Comparison of ENCODE assay signal across 12 mouse cellular contexts in genomic region chr11:115179881-115180280, GRCm38 (mm10). TPM values are rescaled to one million over a fixed set of nuclear protein-coding genes. Genes with fewer than 3 reads are reported as not detected.
DNase-seq lines count a peak whose midpoint lies in the region; ATAC-seq lines count a peak whose summit lies in the region.
"Had no signal": no experiment of that assay in that cellular context is flagged by ENCODE, and none has a peak within 500 bp of the region (broad histone marks: within the 10 kb centered on the region; RNA-seq: fewer than 3 reads in every experiment).

No protein-coding gene starts in this region.

- 0 out of 2 replicates have a peak, but pooled peaks cover 5% of the 10 kb centered on the region for H3K27me3 ChIP-seq in hindbrain, embryonic 13.5 days
- H3K27me3 ChIP-seq in hindbrain, embryonic 11.5 days (ENCODE audit: control insufficient read depth, insufficient read depth, low read length): no peaks in the 10 kb centered on the region; the same call in 1 of the 2 replicates
- H3K27me3 ChIP-seq in midbrain, embryonic 15.5 days (replicated peaks): 0 out of 2 replicates have a peak, but pooled peaks cover 2% of the 10 kb centered on the region
- no peaks in the 10 kb centered on the region for H3K27me3 ChIP-seq in midbrain, embryonic 11.5 days (ENCODE audit: control insufficient read depth, insufficient read depth, low read length)
- no peaks in the 10 kb centered on the region; the same call in 1 of the 2 replicates for H3K27me3 ChIP-seq in neural tube, embryonic 15.5 days (replicated peaks)
- H3K27me3 ChIP-seq: lung, embryonic 15.5 days; neural tube, embryonic 12.5 days had no signal

- H3K9ac ChIP-seq in hindbrain, embryonic 13.5 days: no peak overlapping the region
- H3K9ac ChIP-seq in hindbrain, embryonic 11.5 days (ENCODE audit: low read depth, low read length): no peak overlapping the region
- no peak overlapping the region for H3K9ac ChIP-seq in midbrain, embryonic 15.5 days
- H3K9ac ChIP-seq in midbrain, embryonic 11.5 days (ENCODE audit: low read length): no peak overlapping the region
- no peak overlapping the region for H3K9ac ChIP-seq in neural tube, embryonic 15.5 days (replicated peaks)
- H3K9ac ChIP-seq: heart, embryonic 15.5 days; lung, embryonic 15.5 days; neural tube, embryonic 12.5 days had no signal

- peak overlapping the region; percentile 60 for H3K27ac ChIP-seq in hindbrain, embryonic 13.5 days
- no peak overlapping the region for H3K27ac ChIP-seq in hindbrain, embryonic 11.5 days (ENCODE audit: low read depth, low read length)
- H3K27ac ChIP-seq in midbrain, embryonic 15.5 days: 0 out of 2 replicates have a peak overlapping the region, but pooled peaks have one; percentile 34
- H3K27ac ChIP-seq in midbrain, embryonic 11.5 days (ENCODE audit: low read depth, low read length): no peak overlapping the region
- H3K27ac ChIP-seq in neural tube, embryonic 15.5 days (replicated peaks): peak overlapping the region; percentile 37; the same call in 1 of the 2 replicates
- H3K27ac ChIP-seq: heart, embryonic 15.5 days; lung, embryonic 15.5 days; neural tube, embryonic 12.5 days had no signal

- no peak overlapping the region for H3K4me2 ChIP-seq in hindbrain, embryonic 13.5 days
- no peak overlapping the region for H3K4me2 ChIP-seq in hindbrain, embryonic 11.5 days (replicated peaks; ENCODE audit: low read depth, low read length)
- no peak overlapping the region for H3K4me2 ChIP-seq in midbrain, embryonic 15.5 days
- H3K4me2 ChIP-seq in midbrain, embryonic 11.5 days: no peak overlapping the region
- H3K4me2 ChIP-seq in neural tube, embryonic 15.5 days: no peak overlapping the region
- H3K4me2 ChIP-seq: heart, embryonic 15.5 days; lung, embryonic 15.5 days; neural tube, embryonic 12.5 days had no signal

- H3K4me3 ChIP-seq in hindbrain, embryonic 13.5 days: no peak overlapping the region
- H3K4me3 ChIP-seq in hindbrain, embryonic 11.5 days (ENCODE audit: low read depth, low read length): no peak overlapping the region
- no peak overlapping the region for H3K4me3 ChIP-seq in midbrain, embryonic 15.5 days
- H3K4me3 ChIP-seq in midbrain, embryonic 11.5 days (ENCODE audit: low read depth, low read length): no peak overlapping the region
- no peak overlapping the region for H3K4me3 ChIP-seq in neural tube, embryonic 15.5 days (replicated peaks)
- H3K4me3 ChIP-seq: heart, embryonic 15.5 days; lung, embryonic 15.5 days; neural tube, embryonic 12.5 days had no signal

- no peaks in the 10 kb centered on the region for H3K36me3 ChIP-seq in hindbrain, embryonic 13.5 days
- H3K36me3 ChIP-seq in hindbrain, embryonic 11.5 days (ENCODE audit: control insufficient read depth, insufficient read depth, low read length): no peaks in the 10 kb centered on the region
- H3K36me3 ChIP-seq in midbrain, embryonic 15.5 days (replicated peaks): no peaks in the 10 kb centered on the region
- H3K36me3 ChIP-seq in midbrain, embryonic 11.5 days (ENCODE audit: control insufficient read depth, insufficient read depth, low read length): no peaks in the 10 kb centered on the region
- 0 out of 2 replicates have a peak, but pooled peaks cover 3% of the 10 kb centered on the region for H3K36me3 ChIP-seq in neural tube, embryonic 15.5 days
- H3K36me3 ChIP-seq: heart, embryonic 15.5 days; lung, embryonic 15.5 days; neural tube, embryonic 12.5 days had no signal

- 81% methylated on average over 6 of the region's 6 CpGs for WGBS in hindbrain, embryonic 13.5 days
- WGBS in hindbrain, embryonic 11.5 days: 88% methylated on average over 6 of the region's 6 CpGs
- 80% methylated on average over 6 of the region's 6 CpGs for WGBS in midbrain, embryonic 15.5 days
- 83% methylated on average over 6 of the region's 6 CpGs for WGBS in midbrain, embryonic 11.5 days
- WGBS in neural tube, embryonic 15.5 days: 83% methylated on average over 6 of the region's 6 CpGs

- peak; percentile 62 for DNase-seq in adrenal gland, adult 2 months
- no peak for DNase-seq in adrenal gland, postnatal 4 days (ENCODE audit: low spot score in 2 of 2)
- no peak for DNase-seq in hindbrain, embryonic 11.5 days (ENCODE audit: low spot score)
- no peak for DNase-seq in midbrain, embryonic 11.5 days (ENCODE audit: low spot score, missing footprints)
- DNase-seq in frontal cortex, postnatal 10 days (ENCODE audit: low spot score in 2 of 2): no peak
- DNase-seq: cerebellum, adult 8-10 months had no signal

- H3K9me3 ChIP-seq in hindbrain, embryonic 13.5 days: no peaks in the 10 kb centered on the region
- H3K9me3 ChIP-seq in hindbrain, embryonic 11.5 days (ENCODE audit: control insufficient read depth, low read length): no peaks in the 10 kb centered on the region
- H3K9me3 ChIP-seq in midbrain, embryonic 15.5 days: no peaks in the 10 kb centered on the region
- no peaks in the 10 kb centered on the region for H3K9me3 ChIP-seq in midbrain, embryonic 11.5 days (ENCODE audit: control insufficient read depth, low read length)
- H3K9me3 ChIP-seq in neural tube, embryonic 15.5 days (replicated peaks): no peaks in the 10 kb centered on the region
- H3K9me3 ChIP-seq: heart, embryonic 15.5 days; lung, embryonic 15.5 days; neural tube, embryonic 12.5 days had no signal

- H3K4me1 ChIP-seq in hindbrain, embryonic 13.5 days (replicated peaks): peaks cover 57% of the 10 kb centered on the region
- peaks cover 8% of the 10 kb centered on the region; the same call in 1 of the 2 replicates for H3K4me1 ChIP-seq in hindbrain, embryonic 11.5 days (replicated peaks; ENCODE audit: control insufficient read depth, insufficient read depth, low read length)
- peaks cover 30% of the 10 kb centered on the region for H3K4me1 ChIP-seq in midbrain, embryonic 15.5 days
- H3K4me1 ChIP-seq in midbrain, embryonic 11.5 days (ENCODE audit: control insufficient read depth, insufficient read depth, low read length): peaks cover 27% of the 10 kb centered on the region
- H3K4me1 ChIP-seq in neural tube, embryonic 15.5 days: peaks cover 40% of the 10 kb centered on the region

- ATAC-seq in hindbrain, embryonic 13.5 days (ENCODE audit: low FRiP score): no peak
- no peak for ATAC-seq in hindbrain, embryonic 11.5 days (ENCODE audit: low FRiP score)
- no peak for ATAC-seq in midbrain, embryonic 15.5 days (replicated peaks)
- no peak for ATAC-seq in midbrain, embryonic 11.5 days (ENCODE audit: low FRiP score)
- no peak for ATAC-seq in neural tube, embryonic 15.5 days (ENCODE audit: low FRiP score)

RNA-seq across cellular contexts. Expression of gene Tmem104, which starts 7.4 kb away (rescaled TPM):
- 10 to 100 TPM; 23.7 to 27.9 TPM for total RNA-seq in adrenal gland, adult 2 months (2021)
- polyA plus RNA-seq in adrenal gland, adult 2 months (2012; rRNA removed): 26.5 and 34.7 TPM in 2 replicates
- 10 to 100 TPM; 11.9 to 12.0 TPM for total RNA-seq in adrenal gland, postnatal 4 days (2021)
- 11.2 and 12.1 TPM in 2 replicates for polyA plus RNA-seq in hindbrain, embryonic 13.5 days (2015; fragmentation: Nextera tagmentation; extraction: Ambion mirVana)
- polyA plus RNA-seq in hindbrain, embryonic 11.5 days (2014; fragmentation: Nextera tagmentation; extraction: Ambion mirVana): 7.2 and 7.3 TPM in 2 replicates
- 12.6 and 15.3 TPM in 2 replicates for polyA plus RNA-seq in midbrain, embryonic 15.5 days (2015; fragmentation: Nextera tagmentation; extraction: Ambion mirVana)
- 6.2 and 9.2 TPM in 2 replicates for polyA plus RNA-seq in midbrain, embryonic 11.5 days (2014; fragmentation: Nextera tagmentation; extraction: Ambion mirVana)
- 11.7 TPM in 2 replicates for polyA plus RNA-seq in neural tube, embryonic 15.5 days (2015; fragmentation: Nextera tagmentation; extraction: Ambion mirVana)

RNA-seq across cellular contexts. Expression of gene Nat9, which starts 7.8 kb away (rescaled TPM):
- 10 to 100 TPM; 20.0 to 29.2 TPM for total RNA-seq in adrenal gland, adult 2 months (2021)
- 12.0 and 16.2 TPM in 2 replicates for polyA plus RNA-seq in adrenal gland, adult 2 months (2012; rRNA removed)
- 10 to 100 TPM; 21.6 to 22.1 TPM for total RNA-seq in adrenal gland, postnatal 4 days (2021)
- polyA plus RNA-seq in hindbrain, embryonic 13.5 days (2015; fragmentation: Nextera tagmentation; extraction: Ambion mirVana): 21.5 and 22.0 TPM in 2 replicates
- 19.5 and 20.1 TPM in 2 replicates for polyA plus RNA-seq in hindbrain, embryonic 11.5 days (2014; fragmentation: Nextera tagmentation; extraction: Ambion mirVana)
- 22.5 and 25.5 TPM in 2 replicates for polyA plus RNA-seq in midbrain, embryonic 15.5 days (2015; fragmentation: Nextera tagmentation; extraction: Ambion mirVana)
- polyA plus RNA-seq in midbrain, embryonic 11.5 days (2014; fragmentation: Nextera tagmentation; extraction: Ambion mirVana): 17.7 and 19.2 TPM in 2 replicates
- 22.0 and 22.8 TPM in 2 replicates for polyA plus RNA-seq in neural tube, embryonic 15.5 days (2015; fragmentation: Nextera tagmentation; extraction: Ambion mirVana)

RNA-seq across cellular contexts. Expression of gene Slc9a3r1, which starts 16.7 kb away (rescaled TPM):
- total RNA-seq in adrenal gland, adult 2 months (2021): 10 to 100 TPM; 15.6 to 26.2 TPM
- polyA plus RNA-seq in adrenal gland, adult 2 months (2012; rRNA removed): 14.8 and 15.0 TPM in 2 replicates
- 10 to 100 TPM; 28.9 to 37.6 TPM for total RNA-seq in adrenal gland, postnatal 4 days (2021)
- 42.2 and 55.2 TPM in 2 replicates for polyA plus RNA-seq in hindbrain, embryonic 13.5 days (2015; fragmentation: Nextera tagmentation; extraction: Ambion mirVana)
- 29.5 and 33.7 TPM in 2 replicates for polyA plus RNA-seq in hindbrain, embryonic 11.5 days (2014; fragmentation: Nextera tagmentation; extraction: Ambion mirVana)
- polyA plus RNA-seq in midbrain, embryonic 15.5 days (2015; fragmentation: Nextera tagmentation; extraction: Ambion mirVana): 46.4 and 54.6 TPM in 2 replicates
- polyA plus RNA-seq in midbrain, embryonic 11.5 days (2014; fragmentation: Nextera tagmentation; extraction: Ambion mirVana): 26.8 and 32.0 TPM in 2 replicates
- polyA plus RNA-seq in neural tube, embryonic 15.5 days (2015; fragmentation: Nextera tagmentation; extraction: Ambion mirVana): 45.5 and 80.6 TPM in 2 replicates

RNA-seq across cellular contexts. Expression of gene Cd300lf, which starts 46.1 kb away (rescaled TPM):
- total RNA-seq in adrenal gland, adult 2 months (2021): under 1 TPM; 0.55 to 0.90 TPM
- 1.00 and 1.3 TPM in 2 replicates for polyA plus RNA-seq in adrenal gland, adult 2 months (2012; rRNA removed)
- 1 to 10 TPM; 2.0 to 2.2 TPM for total RNA-seq in adrenal gland, postnatal 4 days (2021)
- 0.12 and 0.27 TPM in 2 replicates for polyA plus RNA-seq in hindbrain, embryonic 13.5 days (2015; fragmentation: Nextera tagmentation; extraction: Ambion mirVana)
- polyA plus RNA-seq in hindbrain, embryonic 11.5 days (2014; fragmentation: Nextera tagmentation; extraction: Ambion mirVana): 0.22 TPM in 1 of 2 replicates, not detected in the other
- 0.20 and 0.27 TPM in 2 replicates for polyA plus RNA-seq in midbrain, embryonic 15.5 days (2015; fragmentation: Nextera tagmentation; extraction: Ambion mirVana)
- not detected in 2 replicates for polyA plus RNA-seq in midbrain, embryonic 11.5 days (2014; fragmentation: Nextera tagmentation; extraction: Ambion mirVana)
- polyA plus RNA-seq in neural tube, embryonic 15.5 days (2015; fragmentation: Nextera tagmentation; extraction: Ambion mirVana): 0.20 and 0.27 TPM in 2 replicates
- polyA plus RNA-seq: neural tube, embryonic 12.5 days had no signal

Comparison
In these comparisons a context has a peak if more than half of its experiments do, and no peak if none do; other contexts are left out.
1. H3K27ac ChIP-seq: peak in hindbrain, embryonic 13.5 days (single experiment), midbrain, embryonic 15.5 days (single experiment) and neural tube, embryonic 15.5 days (single experiment); none in hindbrain, embryonic 11.5 days (single experiment) and midbrain, embryonic 11.5 days (single experiment).